Mouse (Mus musculus): ENCODE results near the gene Pla2g4f.

Pla2g4f gene

GRCm38 (mm10) chr2:120279961-120280360 lies 34.0 kb downstream of the Pla2g4f start:
- peak; percentile 58 for DNase-seq (ENCODE audit: low spot score)

- no peak for DNase-seq (ENCODE audit: low spot score)
Measured at GRCm38 (mm10) chr2:120276951-120277350, 37.0 kb downstream of the Pla2g4f start.

GRCm38 (mm10) chr2:120268635-120269034 lies 45.3 kb downstream of the Pla2g4f start:
- no peak for DNase-seq (ENCODE audit: low spot score)

GRCm38 (mm10) chr2:120265523-120265922 lies 48.4 kb downstream of the Pla2g4f start:
- no peak for DNase-seq (ENCODE audit: low spot score)

DNA sequence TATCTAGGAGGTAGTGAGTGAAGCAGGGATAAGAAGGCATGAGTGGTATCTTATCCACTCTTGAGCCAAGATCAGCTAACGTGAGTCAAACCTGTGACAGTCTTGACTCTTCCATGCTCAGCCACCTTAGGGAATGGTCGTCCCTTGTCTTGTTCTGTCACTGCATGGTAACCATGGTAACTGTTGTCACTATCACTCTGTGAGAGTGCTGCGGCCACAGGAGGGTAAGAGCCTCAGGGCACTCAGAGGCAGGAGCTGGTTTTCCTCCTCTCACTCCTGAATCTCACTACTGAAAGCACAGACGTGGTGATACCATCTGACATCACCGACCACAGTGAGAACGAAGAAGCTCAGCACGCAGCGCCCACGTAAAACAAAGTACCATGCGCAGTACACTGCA lies 49.1 kb downstream of the Pla2g4f start:
- DNase-seq (ENCODE audit: low spot score) = no peak

DNA sequence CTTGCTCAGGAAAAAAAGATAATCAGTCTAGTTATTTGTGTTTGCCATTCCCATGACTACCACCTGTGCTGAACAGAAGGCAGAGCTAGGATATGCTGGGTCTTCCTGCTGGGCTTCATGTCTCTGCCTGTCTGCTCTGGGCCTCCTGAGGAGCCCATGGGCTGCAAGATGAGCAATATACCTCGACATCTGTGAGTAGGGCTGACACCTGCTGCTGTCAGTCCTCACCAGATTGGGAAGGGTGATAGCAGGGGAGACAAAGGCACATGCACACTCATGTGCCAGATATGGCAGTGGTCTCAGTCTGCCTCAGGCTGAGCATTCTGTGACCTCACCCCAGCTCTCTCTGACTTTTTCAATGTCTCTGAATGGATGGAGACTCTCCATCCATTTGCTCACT lies 51.1 kb downstream of the Pla2g4f start:
- DNase-seq (ENCODE audit: low spot score) = no peak

- DNase-seq (ENCODE audit: low spot score) = no peak
Measured at GRCm38 (mm10) chr2:120261346-120261745, 52.6 kb downstream of the Pla2g4f start.

DNA sequence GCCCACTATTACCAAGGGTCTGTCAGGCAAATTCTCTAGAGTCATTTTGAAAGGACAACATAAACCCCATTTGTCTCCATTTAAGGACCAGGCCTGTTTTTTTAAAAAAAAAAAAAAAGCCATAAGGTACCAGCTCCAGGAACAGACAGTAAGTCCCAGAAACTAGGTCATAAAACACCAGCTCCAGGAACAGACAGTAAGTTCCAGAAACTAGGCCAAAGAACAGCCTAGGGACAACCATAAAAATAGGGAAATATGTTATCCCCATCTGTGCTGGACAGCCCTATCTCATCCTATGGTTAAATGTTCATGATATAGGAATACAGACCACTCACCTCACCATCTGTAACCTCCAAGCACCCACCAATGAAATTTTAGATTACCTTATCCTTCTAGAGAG lies 57.7 kb downstream of the Pla2g4f start:
- DNase-seq (ENCODE audit: low spot score) = no peak

GRCm38 (mm10) chr2:120252644-120253043 lies 61.3 kb downstream of the Pla2g4f start:
- DNase-seq (ENCODE audit: low spot score) = no peak
